Mouse (Mus musculus) midbrain, embryonic 11.5 days (tissue): ENCODE measurements around the gene Trmt10a. TPM values are rescaled to one million over a fixed set of nuclear protein-coding genes. Genes with fewer than 3 reads are reported as not detected.

Source experiments
- ATAC-seq: fragments of 200-750 bp; cut with Nextera tagmentation; 2 replicates; pipeline ENCODE4 v1.8.0; 2017; ENCODE audit warnings: moderate TSS enrichment, moderate library complexity; ENCODE audit not compliant: low FRiP score
- DNase-seq: peaks from one replicate; pipeline ENCODE4 v3.0.0; 2015; ENCODE audit warnings: low spot score; ENCODE audit errors: missing footprints
- H3K27ac ChIP-seq: fragments of 300-500 bp; sonication (generic); 2 replicates; pipeline ENCODE4 v1.5.1; 2014; ENCODE audit warnings: low read depth, low read length
- H3K27me3 ChIP-seq: fragments of 300-500 bp; sonication (generic); 2 replicates; pipeline ENCODE4 v1.6.1; 2014; ENCODE audit warnings: mild to moderate bottlenecking, low read length, moderate library complexity, mixed read lengths; ENCODE audit not compliant: control insufficient read depth, insufficient read depth
- H3K36me3 ChIP-seq: fragments of 300-500 bp; sonication (generic); 2 replicates; pipeline ENCODE4 v1.6.1; 2014; ENCODE audit warnings: mild to moderate bottlenecking, low read length, moderate library complexity, mixed read lengths; ENCODE audit not compliant: control insufficient read depth, insufficient read depth
- H3K4me1 ChIP-seq: fragments of 300-500 bp; sonication (generic); 2 replicates; pipeline ENCODE4 v1.6.1; 2014; ENCODE audit warnings: low read length; ENCODE audit not compliant: control insufficient read depth, insufficient read depth
- H3K4me2 ChIP-seq: fragments of 300-500 bp; sonication (generic); 2 replicates; pipeline ENCODE4 v1.6.1; 2014; ENCODE audit warnings: mild to moderate bottlenecking, moderate library complexity
- H3K4me3 ChIP-seq: fragments of 300-500 bp; sonication (generic); 2 replicates; pipeline ENCODE4 v1.5.1; 2014; ENCODE audit warnings: low read depth, low read length
- H3K9ac ChIP-seq: fragments of 300-500 bp; sonication (generic); 2 replicates; pipeline ENCODE4 v1.6.1; 2014; ENCODE audit warnings: low read length
- H3K9me3 ChIP-seq: fragments of 300-500 bp; sonication (generic); 2 replicates; pipeline ENCODE4 v1.6.1; 2016; ENCODE audit warnings: low read length; ENCODE audit not compliant: control insufficient read depth
- WGBS: fragments of 180-500 bp; shearing (Covaris S2); extraction: QIAGEN DNeasy Blood & Tissue Kit; methylation state at CpG from one replicate; pipeline ENCODE4 v1.1.7; 2014; 5-methylcytosine and 5-hydroxymethylcytosine counted together
- polyA plus RNA-seq: library from polyadenylated mRNA; unstranded; fragments of >200 nt; fragmentation: Nextera tagmentation; extraction: Ambion mirVana; gene quantifications from 2 replicates; pipeline ENCODE4 v1.2.1, GENCODE M21; 2014

Gene Trmt10a
- polyA plus RNA-seq, 1 experiment from 2014 or later: 14.9 TPM

DNA sequence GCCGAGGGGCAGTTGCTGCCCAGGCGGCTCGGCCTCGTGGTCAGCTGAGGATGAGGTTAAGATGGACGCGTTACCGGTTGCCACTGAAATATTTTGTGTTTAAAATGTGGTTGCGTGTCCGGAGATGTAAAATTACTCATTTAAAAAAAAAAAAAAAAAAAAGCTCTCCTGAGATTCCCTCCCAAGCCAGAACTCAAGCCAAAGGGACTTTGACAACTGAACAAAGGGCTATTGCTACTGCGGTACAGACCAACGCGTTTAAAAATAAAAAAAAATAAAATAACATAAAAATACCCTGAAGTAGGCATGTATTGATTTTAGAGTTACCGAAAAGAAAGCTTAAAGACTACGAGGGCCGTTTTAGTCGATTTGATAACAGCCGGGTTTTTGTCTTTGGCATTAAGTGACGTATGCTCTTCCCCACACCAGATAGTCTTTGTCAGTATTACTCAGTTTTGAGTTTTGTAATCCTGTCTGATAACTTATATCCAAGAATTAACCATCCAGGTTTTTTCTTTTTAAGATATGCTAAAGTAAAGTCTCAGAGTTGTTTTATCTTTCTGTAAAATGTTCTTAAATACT is 903 bp downstream of the Trmt10a start:
- under 1% methylated on average over 18 of the region's 18 CpGs for WGBS
- Histone ChIP-seq H3K4me2 (peak overlapping the region; percentile 62), H3K27ac (peak overlapping the region; percentile 98), H3K27me3 (no peaks in the 10 kb centered on the region), H3K4me1 (no peaks in the 10 kb centered on the region), H3K4me3 (peak overlapping the region; percentile 38), H3K36me3 (0 out of 2 replicates have a peak, but pooled peaks cover 2% of the 10 kb centered on the region), H3K9me3 (no peaks in the 10 kb centered on the region), H3K9ac (peak overlapping the region; percentile 82)
- peak; percentile 95 for DNase-seq
- ATAC-seq: no peak

DNA sequence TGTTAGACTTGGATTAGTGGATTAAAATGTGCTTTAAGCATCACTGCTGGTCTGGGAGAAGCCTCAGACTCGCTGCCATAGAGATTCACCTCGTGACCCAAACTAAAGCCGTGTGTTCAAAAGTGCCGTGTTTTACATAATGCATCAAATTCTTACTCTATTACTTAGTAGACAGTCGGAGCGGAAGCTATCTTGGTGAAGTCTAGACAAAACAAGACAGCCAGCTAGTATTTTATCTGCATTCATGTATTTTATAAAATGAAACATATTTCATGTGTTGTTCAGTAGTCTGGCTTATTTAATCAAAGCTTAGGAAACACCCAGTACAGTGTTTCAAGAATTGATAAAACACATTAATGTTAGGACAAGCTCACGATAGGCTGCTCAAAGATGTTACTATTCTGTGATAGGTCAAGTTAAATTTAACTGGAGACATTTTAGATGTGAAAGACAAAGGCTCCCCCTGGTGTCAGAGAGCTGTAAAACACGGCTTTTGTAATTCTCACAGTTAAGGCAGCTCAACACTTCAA is 1.5 kb downstream of the Trmt10a start, which contains the start of gene Mttp:
TSS of gene Mttp (minus strand) at position 327 of the 530 bp plus-strand sequence.
- Histone ChIP-seq H3K27me3 (no peaks in the 10 kb centered on the region), H3K36me3 (peaks cover 5% of the 10 kb centered on the region; the same call in 1 of the 2 replicates), H3K27ac (peak within 1 kb of the TSS; percentile 98), H3K4me2 (peak within 1 kb of the TSS; percentile 62), H3K9me3 (no peaks in the 10 kb centered on the region), H3K9ac (peak within 1 kb of the TSS; percentile 82), H3K4me3 (peak within 1 kb of the TSS; percentile 38), H3K4me1 (no peaks in the 10 kb centered on the region)
- DNase-seq: peak; percentile 99
- ATAC-seq: peak; percentile 24; the same call in 1 of the 2 replicates
- 4% methylated on average over 8 of the region's 8 CpGs for WGBS

DNA sequence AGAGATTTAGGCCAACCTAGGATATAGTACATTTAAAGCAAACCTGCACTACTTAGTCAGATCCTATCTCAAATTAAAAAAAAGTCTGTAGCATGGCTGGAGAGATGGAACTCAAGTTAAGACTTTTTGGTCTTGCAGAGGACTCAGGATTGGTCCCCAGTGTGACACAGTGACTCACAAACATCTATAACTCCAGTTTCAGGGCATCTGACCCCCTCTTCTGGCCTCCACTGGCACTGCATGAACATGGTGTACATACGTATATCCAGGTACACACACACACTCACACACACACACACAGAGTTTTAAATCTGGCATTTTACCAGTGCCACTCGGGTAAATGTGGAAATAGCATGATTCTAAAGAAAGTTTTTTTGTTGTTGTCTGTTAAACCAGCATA is 5.6 kb downstream of the Trmt10a start:
- WGBS: 93% methylated on average over 2 of the region's 2 CpGs
- H3K4me3 ChIP-seq: no peak overlapping the region
- H3K36me3 ChIP-seq: peaks cover 8% of the 10 kb centered on the region
- no peak overlapping the region for H3K9ac ChIP-seq
- no peaks in the 10 kb centered on the region for H3K27me3 ChIP-seq
- no peak for DNase-seq
- no peaks in the 10 kb centered on the region for H3K4me1 ChIP-seq
- H3K4me2 ChIP-seq: no peak overlapping the region
- H3K9me3 ChIP-seq: no peaks in the 10 kb centered on the region
- no peak overlapping the region for H3K27ac ChIP-seq
- ATAC-seq: no peak

DNA sequence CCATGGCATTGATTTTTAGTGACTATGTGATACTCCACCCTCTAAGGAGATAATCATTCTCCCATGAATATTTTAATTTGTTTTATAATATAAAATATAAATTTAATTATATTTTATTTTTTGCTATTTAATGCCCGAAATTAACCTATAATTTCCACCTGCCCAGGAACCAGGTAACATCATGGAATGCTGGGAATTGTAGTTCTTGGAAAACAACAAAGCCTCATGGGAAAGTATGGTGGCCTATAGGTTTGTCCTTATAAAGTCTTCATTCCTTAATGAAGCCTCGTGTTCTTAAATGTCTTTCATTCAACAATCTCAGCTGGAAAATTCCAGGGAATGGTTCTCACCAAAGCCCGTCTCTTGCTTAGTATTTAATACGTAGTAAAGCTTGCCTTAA is 11.8 kb downstream of the Trmt10a start:
- no peaks in the 10 kb centered on the region for H3K9me3 ChIP-seq
- 93% methylated on average over 4 of the region's 4 CpGs for WGBS
- DNase-seq (no peak), ATAC-seq (no peak)
- H3K4me3 ChIP-seq: no peak overlapping the region
- H3K27ac ChIP-seq: no peak overlapping the region
- H3K9ac ChIP-seq: no peak overlapping the region
- H3K27me3 ChIP-seq: no peaks in the 10 kb centered on the region
- no peaks in the 10 kb centered on the region for H3K4me1 ChIP-seq
- H3K36me3 ChIP-seq: peaks cover 4% of the 10 kb centered on the region; the same call in 1 of the 2 replicates
- H3K4me2 ChIP-seq: no peak overlapping the region

DNA sequence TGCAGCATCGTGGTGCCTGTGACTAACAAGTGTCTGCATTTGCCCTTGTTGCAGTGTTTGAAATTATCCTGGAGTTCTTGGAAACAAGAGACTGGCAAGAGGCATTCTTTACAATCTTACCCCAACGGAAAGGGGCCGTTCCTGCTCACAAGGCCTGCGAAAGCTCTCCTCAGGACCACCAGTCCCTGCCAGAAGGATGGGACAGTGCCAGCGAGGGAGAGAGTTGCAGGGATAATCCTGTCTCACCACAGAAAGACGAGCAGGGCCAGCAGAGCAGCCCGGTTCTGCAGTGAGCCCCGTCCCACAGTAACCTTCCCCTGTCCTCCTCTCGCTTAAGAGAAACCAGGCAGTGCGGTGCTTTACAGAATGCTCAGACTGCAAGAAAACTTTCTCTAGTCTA is 13.4 kb downstream of the Trmt10a start:
- no peak overlapping the region for H3K4me2 ChIP-seq
- 72% methylated on average over 10 of the region's 10 CpGs for WGBS

DNA sequence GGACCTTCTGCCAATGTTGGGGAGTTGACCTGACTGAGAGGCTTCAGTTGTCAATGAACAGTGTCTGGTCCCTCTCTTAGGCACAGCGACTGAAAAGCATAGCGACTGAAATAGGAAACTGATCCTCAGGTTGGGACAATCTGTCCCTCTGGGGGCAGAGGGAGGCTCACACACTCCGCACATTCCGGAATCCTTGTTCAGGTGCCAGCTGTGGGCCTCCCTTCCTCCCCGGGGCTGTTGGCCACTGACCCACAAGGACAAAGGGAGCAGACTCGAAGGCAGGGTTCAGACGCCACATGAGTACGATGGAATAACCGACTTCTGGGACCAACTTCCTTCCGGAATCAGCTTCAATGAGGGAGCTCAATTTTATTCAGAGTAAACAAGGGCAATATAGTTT is 18.4 kb downstream of the Trmt10a start:
- no peak overlapping the region for H3K27ac ChIP-seq
- 87% methylated on average over 10 of the region's 10 CpGs for WGBS
- no peaks in the 10 kb centered on the region for H3K4me1 ChIP-seq
- DNase-seq: no peak
- no peak overlapping the region for H3K4me3 ChIP-seq
- H3K36me3 ChIP-seq: no peaks in the 10 kb centered on the region
- no peak for ATAC-seq
- no peak overlapping the region for H3K9ac ChIP-seq
- no peaks in the 10 kb centered on the region for H3K27me3 ChIP-seq
- no peaks in the 10 kb centered on the region for H3K9me3 ChIP-seq
- H3K4me2 ChIP-seq: no peak overlapping the region

More for the DNA sequence above, 13.4 kb downstream of the Trmt10a start:
- H3K27ac ChIP-seq: no peak overlapping the region
- DNase-seq (no peak), ATAC-seq (no peak)
- no peaks in the 10 kb centered on the region for H3K27me3 ChIP-seq
- H3K9me3 ChIP-seq: no peaks in the 10 kb centered on the region
- H3K36me3 ChIP-seq: peaks cover 4% of the 10 kb centered on the region; the same call in 1 of the 2 replicates
- H3K4me3 ChIP-seq: no peak overlapping the region
- no peak overlapping the region for H3K9ac ChIP-seq
- no peaks in the 10 kb centered on the region for H3K4me1 ChIP-seq

DNA sequence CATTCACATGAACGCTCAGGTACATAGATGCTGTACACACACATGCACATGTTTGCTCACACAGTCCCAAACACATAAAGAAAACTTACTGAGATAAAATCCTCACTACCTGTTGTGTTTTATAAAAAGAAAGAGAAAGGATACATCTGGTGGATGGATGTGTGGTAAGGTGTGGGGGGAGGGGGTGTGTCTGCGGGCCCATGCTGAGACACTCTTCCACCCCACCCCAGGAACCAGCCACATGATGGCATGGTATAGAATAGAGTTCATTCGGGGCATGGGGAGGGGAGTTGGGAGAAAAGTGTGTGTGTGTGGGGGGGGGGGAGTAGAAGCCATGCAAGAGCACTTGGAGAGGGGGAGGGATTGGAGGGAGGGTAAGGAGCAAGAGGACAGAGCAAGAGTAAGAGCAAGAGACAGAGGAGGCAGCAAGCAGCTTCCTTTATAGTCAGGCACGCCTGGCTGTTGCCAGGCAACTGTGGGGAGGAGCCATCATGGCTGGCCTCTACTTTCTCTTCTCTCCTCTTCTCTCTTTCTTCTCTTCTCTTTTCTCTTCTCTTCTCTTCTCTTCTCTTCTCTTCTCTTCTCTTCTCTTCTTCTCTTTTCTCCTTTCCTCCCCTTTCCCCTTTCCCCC is 19.4 kb downstream of the Trmt10a start:
- ATAC-seq (peak; percentile 48; the same call in 1 of the 2 replicates), DNase-seq (no peak)
- Histone ChIP-seq H3K36me3 (no peaks in the 10 kb centered on the region), H3K9me3 (no peaks in the 10 kb centered on the region), H3K27me3 (no peaks in the 10 kb centered on the region), H3K9ac (no peak overlapping the region), H3K4me1 (no peaks in the 10 kb centered on the region), H3K27ac (no peak overlapping the region), H3K4me3 (no peak overlapping the region), H3K4me2 (no peak overlapping the region)
- WGBS: 65% methylated on average over 4 of the region's 4 CpGs

DNA sequence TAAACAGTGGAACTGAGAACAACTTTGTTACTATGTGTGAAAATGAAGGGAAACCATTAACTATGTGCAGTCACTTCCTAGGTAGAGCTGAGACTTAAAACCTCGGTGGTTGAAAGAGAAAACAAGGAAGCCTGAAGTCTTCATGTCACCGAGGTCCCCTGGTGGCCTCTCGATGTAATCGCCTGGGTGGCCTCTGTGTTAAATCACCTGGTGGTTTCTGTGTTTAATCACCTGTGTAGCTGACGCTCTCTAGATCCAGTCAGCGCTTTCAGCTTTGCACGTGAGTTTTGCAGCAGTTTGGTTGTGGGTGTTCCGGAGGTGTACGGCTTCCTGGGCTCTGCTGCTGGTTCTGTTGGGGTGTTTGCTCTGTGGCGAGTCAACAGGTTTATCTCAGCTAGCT is 30.0 kb downstream of the Trmt10a start:
- Histone ChIP-seq H3K27ac (no peak overlapping the region), H3K4me1 (no peaks in the 10 kb centered on the region), H3K4me3 (no peak overlapping the region), H3K36me3 (no peaks in the 10 kb centered on the region), H3K9ac (no peak overlapping the region), H3K4me2 (no peak overlapping the region), H3K27me3 (no peaks in the 10 kb centered on the region), H3K9me3 (no peaks in the 10 kb centered on the region)
- 81% methylated on average over 10 of the region's 10 CpGs for WGBS
- no peak for ATAC-seq
- no peak for DNase-seq

DNA sequence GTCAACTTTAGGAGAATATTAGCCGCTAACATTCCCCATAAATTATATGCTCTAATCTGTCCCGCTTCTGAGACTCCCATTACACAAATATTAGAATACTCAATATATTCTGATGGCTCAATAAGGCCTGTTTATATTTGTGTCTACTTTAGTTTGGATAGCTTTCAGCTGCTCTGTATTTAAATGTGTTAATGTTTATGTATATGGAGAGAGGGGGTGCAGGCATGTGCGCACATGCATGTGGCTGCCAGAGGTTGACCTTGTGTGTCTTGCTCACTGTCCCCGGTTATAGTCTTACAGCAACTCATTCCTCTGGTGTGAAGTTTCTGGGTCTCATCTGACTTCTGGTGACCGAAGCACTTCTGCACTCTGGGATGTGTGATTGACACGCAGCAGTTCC is 32.3 kb downstream of the Trmt10a start:
- Histone ChIP-seq H3K4me1 (no peaks in the 10 kb centered on the region), H3K27ac (no peak overlapping the region), H3K4me2 (no peak overlapping the region), H3K27me3 (no peaks in the 10 kb centered on the region), H3K36me3 (no peaks in the 10 kb centered on the region), H3K9ac (no peak overlapping the region), H3K4me3 (no peak overlapping the region), H3K9me3 (no peaks in the 10 kb centered on the region)
- DNase-seq (no peak), ATAC-seq (no peak)
- 92% methylated on average over 6 of the region's 6 CpGs for WGBS
